Mouse (Mus musculus) frontal cortex, postnatal 36 days (tissue): ENCODE measurements around the gene Coro7.
"Not testable (repeated sequence)": the region's sequence is repeated elsewhere in the genome, so short reads cannot be mapped to it uniquely, and the experiment has no call there.

Experiments
- DNase-seq, 2 experiments: peaks; one replicate each; pipeline ENCODE4 v3.0.0; 2022; ENCODE audit warnings: low spot score in 2 of 2

Gene Coro7

DNA sequence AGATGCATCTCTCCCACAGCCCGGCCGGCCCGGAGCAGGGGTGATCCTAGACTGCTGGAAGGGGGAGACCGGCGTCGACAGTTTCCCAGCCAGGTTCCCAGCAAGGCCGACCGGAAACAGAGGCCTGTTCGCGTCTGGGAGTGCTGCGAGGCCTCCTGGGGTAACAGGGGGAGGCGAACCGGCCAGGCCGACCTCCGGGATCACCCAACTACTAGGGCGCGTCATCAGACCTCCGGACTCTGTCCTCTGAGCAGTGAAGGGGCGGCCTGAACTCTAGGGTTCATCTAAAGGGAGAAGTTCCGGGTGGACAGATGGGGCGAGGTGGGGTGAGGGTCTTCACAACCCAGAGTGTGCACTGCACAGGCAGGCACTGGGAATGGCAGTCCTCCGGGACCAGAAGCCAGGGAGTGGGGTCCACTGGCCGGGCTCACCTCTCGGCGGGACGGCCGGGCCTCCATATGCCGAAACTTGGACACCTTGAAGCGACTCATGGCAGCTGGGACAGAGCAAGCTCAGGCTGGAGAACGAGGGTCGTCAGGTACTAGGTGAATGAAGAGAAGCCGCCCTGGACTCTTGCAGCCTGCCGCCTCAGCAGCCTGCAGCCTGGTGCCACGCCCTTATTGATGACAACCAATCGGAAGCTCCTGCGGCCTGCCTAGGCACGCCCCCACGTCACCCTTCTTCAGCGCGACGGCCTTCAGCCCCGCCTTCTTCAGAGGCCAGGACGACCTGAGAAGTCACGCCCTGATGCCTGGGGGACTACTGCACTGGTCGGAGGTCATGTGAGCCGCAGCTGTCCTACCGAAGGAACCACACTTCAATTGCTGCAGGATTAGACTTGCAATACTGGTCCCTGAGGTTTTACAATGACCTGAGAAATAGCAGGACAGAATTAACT is at the start of gene Coro7:
TSS of gene Coro7 (minus strand) at position 657 of the 898 bp plus-strand sequence.
- peak; percentile 76 to 89 for DNase-seq

DNA sequence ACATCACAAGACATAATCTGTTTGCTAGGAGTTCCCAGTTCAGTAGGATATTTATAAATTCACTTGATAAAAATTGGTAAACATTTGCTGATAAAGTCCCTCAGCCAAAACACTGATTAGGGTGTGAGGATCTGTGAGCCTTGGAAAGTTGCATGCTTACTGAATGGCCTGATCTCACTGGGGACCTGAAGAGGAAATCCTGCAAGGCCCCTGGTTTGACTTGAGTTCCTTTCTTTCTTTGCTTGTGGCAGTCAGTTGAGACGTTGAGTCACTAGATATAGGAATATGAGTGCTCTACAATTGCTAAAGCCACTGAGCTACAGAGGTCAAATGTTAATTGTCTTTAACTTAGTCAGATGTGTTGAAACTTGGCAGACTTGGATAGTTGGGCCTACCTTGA is 48.4 kb upstream of the Coro7 start:
- no peak for DNase-seq

- no peak for DNase-seq
Observed at GRCm38 (mm10) chr16:4727526-4727925, 47.9 kb upstream of the Coro7 start.

DNA sequence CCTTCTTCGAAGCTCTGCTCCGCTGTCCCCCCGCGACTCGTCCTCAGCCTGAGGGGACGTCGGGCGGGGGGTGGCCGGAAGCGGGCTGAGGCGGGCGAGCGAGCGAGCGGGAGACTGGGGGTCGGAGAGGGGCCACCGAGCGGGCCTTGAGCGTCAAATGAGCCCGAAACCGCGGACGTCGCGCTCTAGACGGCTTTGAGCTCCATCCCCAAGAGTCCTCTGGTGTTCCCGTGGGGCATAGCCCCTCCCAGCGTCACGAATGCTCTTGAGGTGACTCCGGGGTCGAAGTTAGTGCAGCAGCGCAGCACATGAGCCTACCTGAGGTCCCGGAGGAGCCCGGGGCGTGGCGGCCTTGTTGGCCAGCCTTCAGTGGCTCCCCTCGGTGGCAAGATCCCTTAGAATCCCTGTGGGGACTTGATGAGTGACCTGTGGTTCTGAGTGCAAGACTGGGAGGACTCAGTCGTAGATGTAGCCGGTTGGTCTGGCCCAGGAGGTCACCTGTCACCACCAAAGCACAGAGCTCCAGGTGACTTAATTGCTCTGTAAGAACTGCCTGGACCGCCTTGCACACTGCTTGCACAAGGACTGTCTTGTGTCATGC is 47.1 kb upstream of the Coro7 start:
- peak in 1 of 2 experiments; percentile 23 for DNase-seq

- DNase-seq, result peak; percentile 90 to 94
Observed at GRCm38 (mm10) chr16:4725780-4726527, 46.4 kb upstream of the Coro7 start, which contains the start of gene Hmox2. Hmox2 (plus strand) TSS chr16:4726361.

DNA sequence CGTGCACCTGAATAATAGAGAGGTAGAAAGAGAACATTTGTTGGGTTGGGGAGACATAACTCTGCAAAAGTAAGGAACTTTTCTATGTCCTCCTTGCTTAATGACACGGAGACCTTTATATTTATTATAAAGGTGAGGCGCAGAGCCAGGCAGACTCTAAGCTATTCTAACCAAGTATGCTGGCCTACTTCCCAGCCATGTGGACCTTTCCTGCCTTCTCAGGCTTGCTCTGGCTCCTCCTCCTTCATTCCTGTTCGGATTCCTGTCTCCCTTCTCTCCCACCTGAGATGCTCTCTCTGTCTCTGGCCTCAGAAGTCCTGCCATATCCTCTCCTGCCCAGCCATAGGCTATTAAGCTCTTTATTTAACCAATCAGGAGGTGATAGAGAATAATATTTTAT is 45.7 kb upstream of the Coro7 start:
- no peak for DNase-seq

DNA sequence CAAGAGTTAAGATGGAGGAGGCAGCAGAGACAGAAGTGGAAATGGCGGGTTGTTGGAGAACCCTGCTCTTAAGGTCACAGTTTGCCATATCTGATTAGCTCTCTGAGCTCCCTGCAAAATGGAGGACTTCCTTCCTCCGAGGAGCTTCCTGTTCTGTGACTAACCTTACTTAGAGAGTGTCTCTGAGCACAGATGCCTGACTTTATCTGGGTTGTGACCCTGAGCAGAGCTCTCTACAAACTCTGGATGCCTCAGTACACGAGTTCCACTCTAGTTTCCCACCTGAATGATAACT is 43.3 kb upstream of the Coro7 start:
- no peak for DNase-seq

DNA sequence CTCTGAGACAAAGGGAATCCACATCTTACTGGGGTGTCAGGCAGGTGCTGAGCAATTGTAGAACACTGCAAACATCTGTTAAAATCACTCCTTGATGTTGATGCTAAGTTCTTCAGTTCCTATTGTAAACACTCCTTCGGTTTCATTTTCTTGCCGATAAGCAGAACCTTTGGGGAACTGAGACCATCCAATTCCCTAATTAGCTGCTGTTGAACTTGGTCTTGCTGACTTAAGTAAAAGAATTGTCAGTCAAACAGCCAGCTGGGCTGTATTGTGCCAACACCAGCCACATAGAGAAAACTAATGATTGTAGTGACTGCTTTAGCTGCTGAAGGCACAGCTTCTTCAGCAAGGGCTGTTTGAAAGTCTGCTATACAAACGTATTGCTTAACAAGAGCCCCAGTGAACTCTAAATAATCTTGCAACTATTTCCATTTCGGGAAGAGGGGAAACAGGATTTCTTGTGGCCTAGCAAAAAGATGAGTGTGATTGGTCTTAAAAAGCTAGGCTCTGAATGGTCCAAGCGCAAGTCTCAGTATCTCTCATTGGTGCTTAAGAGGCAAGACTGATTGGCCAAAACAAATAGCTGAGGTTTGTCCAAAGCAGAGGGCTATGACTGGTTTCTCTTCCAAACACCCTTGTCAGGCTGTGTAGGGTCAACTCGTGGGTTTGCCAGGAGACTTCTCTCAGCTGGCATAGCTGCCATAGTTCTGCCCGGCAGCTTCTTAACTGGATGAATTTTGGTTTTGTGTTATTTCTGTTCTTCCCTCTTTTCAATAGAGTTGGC is 42.7 kb upstream of the Coro7 start:
- DNase-seq, result no peak

GRCm38 (mm10) chr16:4718753-4719518 is 39.4 kb upstream of the Coro7 start, which contains the start of gene Nmral1:
Nmral1 (minus strand) TSS chr16:4719356.
- peak; percentile 54 to 60 for DNase-seq

- no peak for DNase-seq
Observed at GRCm38 (mm10) chr16:4717866-4718265, 38.3 kb upstream of the Coro7 start.

- no peak for DNase-seq
Observed at GRCm38 (mm10) chr16:4713861-4714710, 34.5 kb upstream of the Coro7 start.

GRCm38 (mm10) chr16:4711173-4711572 is 31.6 kb upstream of the Coro7 start:
- DNase-seq, result no peak

DNA sequence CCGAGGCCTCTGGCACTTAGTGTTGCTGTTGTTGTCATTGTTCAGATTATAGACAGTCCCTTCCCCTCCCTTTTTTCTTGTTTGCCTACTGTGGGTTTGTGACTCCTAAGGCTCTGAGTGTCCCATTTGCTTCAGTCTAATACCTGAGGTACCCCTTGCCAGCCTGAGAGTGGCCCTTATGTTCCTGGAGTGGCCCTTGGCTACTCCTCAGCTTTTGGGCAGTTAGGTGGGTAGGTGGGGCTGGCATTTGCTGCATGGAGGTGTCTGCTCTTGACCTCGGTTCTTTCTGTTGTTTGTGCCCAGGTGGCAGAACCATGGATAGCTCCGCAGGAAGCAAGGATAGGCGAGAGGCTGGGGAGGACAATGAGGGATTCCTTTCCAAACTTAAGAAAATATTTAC is 26.0 kb upstream of the Coro7 start:
- DNase-seq, result no peak

DNA sequence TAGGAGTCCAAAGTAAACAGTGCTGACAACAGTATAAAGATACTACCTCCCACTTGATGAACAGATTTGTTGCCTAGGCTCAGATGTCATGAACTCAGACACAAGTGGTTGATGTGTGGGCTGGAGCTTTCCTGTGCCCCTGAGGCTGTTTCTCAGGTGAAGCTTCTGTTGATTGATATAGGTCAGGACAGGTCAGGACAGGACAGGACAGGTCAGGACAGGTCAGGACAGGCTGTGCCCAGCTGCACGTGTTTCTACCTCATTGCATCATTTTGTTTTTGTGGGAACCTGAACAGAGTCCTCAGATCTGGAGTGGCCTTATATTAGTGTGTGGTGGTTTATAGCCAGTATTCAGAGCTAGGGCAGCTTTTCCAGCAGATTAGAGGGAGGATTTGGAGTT is 23.1 kb upstream of the Coro7 start:
- DNase-seq, result no peak

- no peak for DNase-seq
Observed at GRCm38 (mm10) chr16:4701211-4701610, 21.6 kb upstream of the Coro7 start.

- not testable (repeated sequence) for DNase-seq
Observed at GRCm38 (mm10) chr16:4689371-4689770, 9.8 kb upstream of the Coro7 start.

- no peak for DNase-seq
Observed at GRCm38 (mm10) chr16:4684457-4684791, 4.8 kb upstream of the Coro7 start.

GRCm38 (mm10) chr16:4683581-4684456 is 4.2 kb upstream of the Coro7 start:
- DNase-seq, result peak; percentile 97 to 99

DNA sequence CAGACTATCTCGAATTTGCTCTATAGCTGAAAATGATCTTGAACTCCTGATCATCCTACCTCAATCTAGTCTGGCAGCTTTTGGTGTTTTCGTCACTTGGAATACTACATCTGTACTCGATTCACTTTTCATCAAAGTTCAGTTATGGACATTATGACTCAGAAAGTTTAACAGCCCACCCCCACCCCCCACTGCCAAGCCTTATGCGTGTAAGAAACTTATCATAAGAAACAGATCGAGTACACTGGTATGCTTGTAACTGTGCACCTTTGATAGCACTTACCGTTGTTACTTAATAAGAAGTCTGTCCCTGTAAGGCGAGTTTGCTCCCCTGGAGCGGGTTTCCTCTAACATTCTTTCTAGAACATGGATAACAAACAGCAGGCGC is 3.6 kb upstream of the Coro7 start:
- DNase-seq, result no peak
